Mouse (Mus musculus): Measurements from ENCODE around the gene Gm45062. TPM values are rescaled to one million over a fixed set of nuclear protein-coding genes. Genes with fewer than 3 reads are reported as not detected.

Gene Gm45062
- polyA plus RNA-seq, 1 experiment from 2014 or later = 9.0 TPM

DNA sequence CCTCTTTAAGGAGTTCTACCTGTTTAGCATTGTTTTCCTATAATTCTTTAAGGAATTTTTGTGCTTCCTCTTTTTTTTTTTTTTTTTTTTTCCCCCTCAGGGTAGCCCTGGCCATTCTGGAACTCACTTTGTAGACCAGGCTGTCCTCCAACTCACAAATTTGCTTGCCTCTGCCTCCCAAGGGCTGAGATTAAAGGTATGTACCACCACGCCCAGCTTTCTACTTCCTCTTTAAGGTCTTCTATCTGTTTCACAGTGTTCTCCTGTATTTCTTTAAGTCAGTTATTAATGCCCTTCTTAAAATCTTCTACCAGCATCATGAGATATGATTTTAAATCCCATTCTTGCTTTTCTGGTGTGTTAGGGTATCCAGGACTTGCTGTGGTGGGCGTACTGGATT lies 130.1 kb downstream of the Gm45062 start:
- Histone ChIP-seq H3K9me3 (replicated peaks) (no peaks in the 10 kb centered on the region), H3K27ac (replicated peaks) (no peak overlapping the region), H3K4me3 (no peak overlapping the region), H3K27me3 (ENCODE audit: low read depth, poor library complexity, severe bottlenecking) (no peaks in the 10 kb centered on the region), H3K36me3 (no peaks in the 10 kb centered on the region), H3K4me1 (no peaks in the 10 kb centered on the region)
- DNase-seq (ENCODE audit: low spot score) = no peak
- 98% methylated on average over 2 of the region's 2 CpGs for WGBS

DNA sequence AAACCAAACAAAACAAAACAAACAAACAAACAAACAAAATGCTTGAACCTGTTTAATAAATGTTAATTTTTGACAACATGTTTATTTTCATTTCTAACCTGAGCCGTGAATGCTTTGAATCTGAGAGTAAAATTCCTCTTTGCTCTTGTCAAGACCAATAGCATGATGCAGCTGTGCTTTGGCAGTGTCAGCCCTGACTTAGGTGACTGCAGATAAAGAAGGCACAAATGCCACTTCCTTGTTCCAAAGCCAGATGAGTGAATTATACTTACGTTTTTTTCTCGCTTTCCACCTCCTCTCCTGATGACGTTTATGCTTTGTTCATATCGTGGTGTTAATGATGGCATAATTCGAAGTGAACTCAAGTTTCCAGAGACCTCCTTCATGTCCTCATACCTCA lies 131.0 kb downstream of the Gm45062 start:
- no peaks in the 10 kb centered on the region for H3K36me3 ChIP-seq
- peaks cover 9% of the 10 kb centered on the region for H3K4me1 ChIP-seq
- no peaks in the 10 kb centered on the region for H3K9me3 ChIP-seq (replicated peaks)
- DNase-seq (ENCODE audit: low spot score) = no peak
- 95% methylated on average over 6 of the region's 6 CpGs for WGBS
- H3K27ac ChIP-seq (replicated peaks) = no peak overlapping the region
- H3K4me3 ChIP-seq = no peak overlapping the region
- H3K27me3 ChIP-seq (ENCODE audit: low read depth, poor library complexity, severe bottlenecking) = no peaks in the 10 kb centered on the region

DNA sequence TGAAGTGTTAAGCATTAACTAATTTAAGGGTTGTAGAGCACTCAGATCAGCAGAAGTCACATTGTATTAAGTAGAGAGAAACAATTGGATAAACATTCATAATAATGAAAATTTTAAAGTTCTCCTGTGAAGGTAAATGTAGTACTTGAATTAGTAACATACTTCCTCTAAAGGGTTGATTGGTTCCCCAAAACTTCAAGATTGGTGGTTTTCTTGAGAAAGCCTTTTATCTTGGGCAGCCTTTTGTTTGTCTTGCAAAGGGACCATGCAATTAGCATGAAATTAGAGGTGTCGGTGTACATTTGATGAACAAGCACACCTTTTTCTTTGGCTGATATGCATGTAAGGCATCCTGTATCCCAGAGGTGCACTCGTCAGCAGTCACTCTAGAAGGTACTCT lies 131.7 kb downstream of the Gm45062 start:
- H3K4me1 ChIP-seq = peaks cover 10% of the 10 kb centered on the region
- no peaks in the 10 kb centered on the region for H3K9me3 ChIP-seq (replicated peaks)
- no peak for DNase-seq (ENCODE audit: low spot score)
- no peak overlapping the region for H3K4me3 ChIP-seq
- H3K27me3 ChIP-seq (ENCODE audit: low read depth, poor library complexity, severe bottlenecking) = no peaks in the 10 kb centered on the region
- no peaks in the 10 kb centered on the region for H3K36me3 ChIP-seq
- no peak overlapping the region for H3K27ac ChIP-seq (replicated peaks)
- WGBS = 90% methylated on average over 2 of the region's 2 CpGs

DNA sequence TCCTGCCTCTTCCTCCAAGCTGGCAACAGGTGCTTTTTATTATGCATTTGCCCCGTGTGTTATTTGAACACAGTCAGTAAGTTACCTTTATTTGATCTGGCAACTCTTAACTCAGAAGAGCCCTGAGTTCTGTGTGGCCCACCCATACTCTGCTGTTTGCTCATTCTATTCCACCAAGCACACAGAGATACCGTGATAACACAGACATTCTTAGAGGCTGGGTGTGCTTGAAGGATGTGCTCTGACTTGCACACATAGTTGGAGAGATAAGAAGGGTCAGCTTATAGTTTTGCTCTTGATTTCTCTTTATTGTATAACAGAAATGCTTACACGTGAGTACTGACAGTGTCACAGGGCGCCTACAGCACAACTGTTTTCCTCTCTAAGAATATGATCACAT lies 133.8 kb downstream of the Gm45062 start:
- WGBS = 90% methylated on average over 4 of the region's 4 CpGs
- no peak overlapping the region for H3K4me3 ChIP-seq
- peaks cover 19% of the 10 kb centered on the region for H3K4me1 ChIP-seq
- no peaks in the 10 kb centered on the region for H3K9me3 ChIP-seq (replicated peaks)
- H3K36me3 ChIP-seq = no peaks in the 10 kb centered on the region
- DNase-seq (ENCODE audit: low spot score) = no peak
- no peaks in the 10 kb centered on the region for H3K27me3 ChIP-seq (ENCODE audit: low read depth, poor library complexity, severe bottlenecking)
- H3K27ac ChIP-seq (replicated peaks) = no peak overlapping the region

DNA sequence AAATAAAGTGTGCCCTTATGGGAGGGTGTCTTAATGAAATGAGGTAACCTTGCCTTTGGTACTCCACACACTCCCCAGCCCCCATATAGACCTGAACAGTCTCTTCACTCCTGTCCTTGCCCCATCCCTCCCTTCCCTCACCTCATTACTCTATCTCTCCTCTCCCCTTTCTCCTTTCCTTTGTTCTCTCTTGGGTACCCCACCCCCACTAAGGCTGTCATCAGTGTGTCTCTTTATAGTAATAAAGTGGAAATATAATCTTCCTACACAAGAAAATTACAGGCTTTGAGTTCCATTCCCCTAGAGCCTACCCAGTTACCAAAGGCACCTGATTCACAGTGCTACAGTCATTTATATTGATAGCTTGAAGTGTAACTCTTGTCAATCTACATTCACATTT lies 134.8 kb downstream of the Gm45062 start:
- DNase-seq (ENCODE audit: low spot score) = no peak
- Histone ChIP-seq H3K9me3 (replicated peaks) (no peaks in the 10 kb centered on the region), H3K4me3 (no peak overlapping the region), H3K4me1 (peaks cover 19% of the 10 kb centered on the region), H3K27me3 (ENCODE audit: low read depth, poor library complexity, severe bottlenecking) (no peaks in the 10 kb centered on the region), H3K36me3 (no peaks in the 10 kb centered on the region), H3K27ac (replicated peaks) (no peak overlapping the region)

DNA sequence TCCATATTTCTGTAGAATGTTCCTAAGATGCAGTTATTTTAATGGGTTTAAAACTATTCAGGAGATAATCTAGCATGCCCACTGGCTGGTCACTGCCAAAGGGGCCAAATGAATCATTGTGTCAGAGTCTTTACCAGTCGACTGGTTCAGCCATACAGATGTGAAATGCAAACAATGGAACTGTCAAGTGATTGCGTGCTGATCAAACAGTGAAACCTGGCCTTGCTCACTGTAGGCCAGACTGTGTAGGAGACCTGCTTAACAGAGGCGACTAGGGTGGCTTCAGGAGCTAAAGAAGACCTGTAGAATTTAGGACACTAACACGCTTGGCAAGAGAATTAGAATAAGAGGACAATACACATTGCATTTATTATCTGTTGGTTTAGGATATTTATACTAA lies 135.8 kb downstream of the Gm45062 start:
- no peaks in the 10 kb centered on the region for H3K27me3 ChIP-seq (ENCODE audit: low read depth, poor library complexity, severe bottlenecking)
- 28% methylated on average over 4 of the region's 4 CpGs for WGBS
- H3K9me3 ChIP-seq (replicated peaks) = no peaks in the 10 kb centered on the region
- no peaks in the 10 kb centered on the region for H3K36me3 ChIP-seq
- peaks cover 19% of the 10 kb centered on the region for H3K4me1 ChIP-seq
- no peak for DNase-seq (ENCODE audit: low spot score)
- no peak overlapping the region for H3K27ac ChIP-seq (replicated peaks)
- no peak overlapping the region for H3K4me3 ChIP-seq

DNA sequence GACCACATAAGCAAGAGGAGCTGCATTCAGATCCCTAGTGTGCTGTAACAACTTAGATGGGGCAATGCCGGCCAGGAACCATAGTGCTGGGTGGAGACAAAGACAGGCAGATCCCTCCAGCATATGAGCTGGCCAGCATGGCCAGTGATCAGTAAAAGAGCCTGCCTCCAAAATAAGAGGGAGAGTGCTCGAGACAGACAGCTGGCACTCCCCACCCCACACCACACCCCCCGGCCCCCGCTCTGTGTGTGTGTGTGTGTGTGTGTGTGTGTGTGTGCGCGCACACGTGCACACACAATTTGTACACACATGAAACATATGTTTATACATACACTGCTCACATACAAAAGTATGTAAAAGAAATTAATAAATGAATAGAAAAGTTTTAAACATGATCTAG lies 138.0 kb downstream of the Gm45062 start:
- no peak for DNase-seq (ENCODE audit: low spot score)
- no peaks in the 10 kb centered on the region for H3K9me3 ChIP-seq (replicated peaks)
- H3K27me3 ChIP-seq (ENCODE audit: low read depth, poor library complexity, severe bottlenecking) = no peaks in the 10 kb centered on the region
- 81% methylated on average over 7 of the region's 7 CpGs for WGBS
- H3K4me1 ChIP-seq = peaks cover 19% of the 10 kb centered on the region
- H3K36me3 ChIP-seq = no peaks in the 10 kb centered on the region
- no peak overlapping the region for H3K4me3 ChIP-seq
- 0 out of 2 replicates have a peak overlapping the region, but pooled peaks have one; percentile 28 for H3K27ac ChIP-seq (replicated peaks)

DNA sequence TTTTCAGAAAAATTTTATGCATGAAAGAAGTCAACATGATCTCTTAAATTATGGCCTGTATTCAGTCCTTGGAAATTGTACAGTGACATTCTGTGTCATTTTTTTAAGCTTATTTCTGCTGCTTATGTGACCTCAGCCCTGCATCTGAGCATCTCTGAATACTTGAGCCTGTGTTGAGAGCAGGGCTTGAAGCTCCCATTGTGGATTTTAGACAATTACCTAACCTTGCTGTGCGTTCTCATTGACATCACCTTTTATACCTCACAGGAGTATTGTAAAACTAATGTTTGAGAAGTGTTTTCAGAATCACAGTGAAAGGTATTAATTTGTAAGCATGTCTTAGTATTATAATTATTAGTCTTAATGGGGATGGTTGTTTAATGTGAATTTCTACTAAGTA lies 140.5 kb downstream of the Gm45062 start:
- no peaks in the 10 kb centered on the region for H3K36me3 ChIP-seq
- DNase-seq (ENCODE audit: low spot score) = no peak
- 77% methylated on average over 1 of the region's 1 CpGs for WGBS

DNA sequence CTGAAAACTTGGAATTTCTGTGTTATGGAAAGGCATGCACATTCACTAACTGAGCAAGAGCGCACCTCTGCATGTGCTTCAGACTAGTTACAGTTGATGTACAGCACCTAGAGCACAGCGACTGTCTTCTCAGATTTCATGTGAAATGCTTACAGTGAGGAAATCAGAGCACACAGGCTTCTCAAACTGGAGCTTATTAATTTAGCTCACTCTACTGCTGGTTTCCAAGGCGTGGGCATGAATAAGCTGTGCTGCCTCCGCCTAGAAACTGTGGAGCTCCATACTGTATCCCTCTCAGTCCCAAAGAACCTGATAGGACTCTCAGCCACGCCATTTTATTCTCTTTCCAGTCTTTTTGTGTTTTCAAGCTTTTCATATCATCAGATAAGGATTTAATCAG lies 143.9 kb downstream of the Gm45062 start:
- Histone ChIP-seq H3K9me3 (replicated peaks) (no peaks in the 10 kb centered on the region), H3K36me3 (no peaks in the 10 kb centered on the region), H3K27ac (replicated peaks) (no peak overlapping the region), H3K27me3 (ENCODE audit: low read depth, poor library complexity, severe bottlenecking) (no peaks in the 10 kb centered on the region), H3K4me3 (no peak overlapping the region), H3K4me1 (no peaks in the 10 kb centered on the region)
- DNase-seq (ENCODE audit: low spot score) = no peak
- WGBS = 92% methylated on average over 5 of the region's 5 CpGs

More for the DNA sequence above, 140.5 kb downstream of the Gm45062 start:
- Histone ChIP-seq H3K27ac (replicated peaks) (no peak overlapping the region), H3K4me1 (peaks cover 16% of the 10 kb centered on the region), H3K4me3 (no peak overlapping the region), H3K27me3 (ENCODE audit: low read depth, poor library complexity, severe bottlenecking) (no peaks in the 10 kb centered on the region), H3K9me3 (replicated peaks) (no peaks in the 10 kb centered on the region)

DNA sequence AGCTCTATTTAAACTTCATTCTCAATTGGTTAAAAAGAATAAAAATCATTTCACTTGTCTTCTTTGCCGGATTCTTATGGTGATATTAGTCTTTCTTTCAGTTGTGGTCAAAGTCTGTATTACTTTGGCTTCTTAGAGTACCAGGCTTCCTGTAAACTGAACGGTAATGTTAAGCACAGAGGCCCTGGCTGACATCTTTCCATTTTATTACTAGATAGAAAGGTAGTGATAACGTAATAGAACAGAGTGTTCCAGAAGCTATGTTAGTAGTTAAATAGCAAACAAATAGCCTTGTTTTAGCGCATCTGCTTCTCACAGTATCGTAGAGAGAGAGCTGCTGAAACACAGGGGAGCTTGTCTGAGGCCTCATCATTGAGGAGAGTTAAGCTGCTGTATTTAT lies 146.6 kb downstream of the Gm45062 start:
- no peaks in the 10 kb centered on the region for H3K27me3 ChIP-seq (ENCODE audit: low read depth, poor library complexity, severe bottlenecking)

DNA sequence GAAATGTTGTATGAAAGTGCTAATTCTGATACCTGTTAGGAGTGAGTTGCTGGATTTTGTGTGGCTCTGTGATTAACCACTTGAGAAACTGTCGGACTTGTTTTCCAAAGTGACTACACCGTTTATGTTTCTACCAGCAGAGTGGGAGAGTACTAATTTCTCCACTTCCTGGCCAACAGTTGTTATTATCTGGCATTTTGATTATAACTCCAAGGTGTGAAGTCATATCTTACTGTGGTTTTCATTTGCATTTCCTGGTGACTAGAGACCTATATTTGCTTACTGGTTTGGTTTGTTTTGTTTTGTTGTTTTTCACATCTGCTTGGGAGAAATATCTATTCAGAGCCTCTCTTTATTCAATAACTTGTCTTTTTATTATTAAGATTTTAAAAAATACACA lies 149.1 kb downstream of the Gm45062 start:
- Histone ChIP-seq H3K4me3 (no peak overlapping the region), H3K9me3 (replicated peaks) (no peaks in the 10 kb centered on the region), H3K36me3 (no peaks in the 10 kb centered on the region), H3K27ac (replicated peaks) (no peak overlapping the region), H3K27me3 (ENCODE audit: low read depth, poor library complexity, severe bottlenecking) (no peaks in the 10 kb centered on the region), H3K4me1 (0 out of 2 replicates have a peak, but pooled peaks cover 5% of the 10 kb centered on the region)
- no peak for DNase-seq (ENCODE audit: low spot score)
- 91% methylated on average over 2 of the region's 2 CpGs for WGBS

More for the DNA sequence above, 146.6 kb downstream of the Gm45062 start:
- no peaks in the 10 kb centered on the region for H3K36me3 ChIP-seq
- no peaks in the 10 kb centered on the region for H3K4me1 ChIP-seq
- H3K27ac ChIP-seq (replicated peaks) = no peak overlapping the region
- no peak for DNase-seq (ENCODE audit: low spot score)
- H3K4me3 ChIP-seq = no peak overlapping the region
- no peaks in the 10 kb centered on the region for H3K9me3 ChIP-seq (replicated peaks)
- WGBS = 90% methylated on average over 5 of the region's 5 CpGs

DNA sequence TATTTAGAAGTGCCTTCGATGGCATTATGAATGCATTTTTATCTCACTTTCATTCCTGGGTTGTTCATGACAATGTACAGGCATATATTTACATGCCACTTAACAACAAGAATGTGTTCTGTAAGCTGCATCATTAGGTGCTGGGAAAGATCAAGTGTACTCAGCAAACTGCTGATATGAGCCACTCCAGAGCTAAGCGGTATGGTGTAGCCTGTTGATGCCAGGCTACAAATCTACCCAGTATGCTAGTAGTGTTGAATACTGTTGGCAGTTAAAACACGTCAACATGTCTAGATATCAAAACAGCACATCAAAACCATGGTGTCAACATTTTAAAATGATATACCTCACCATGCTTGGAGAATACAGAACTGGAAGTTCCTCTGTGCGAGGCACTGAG lies 150.6 kb downstream of the Gm45062 start:
- Histone ChIP-seq H3K27ac (replicated peaks) (no peak overlapping the region), H3K27me3 (ENCODE audit: low read depth, poor library complexity, severe bottlenecking) (no peaks in the 10 kb centered on the region), H3K4me1 (0 out of 2 replicates have a peak, but pooled peaks cover 5% of the 10 kb centered on the region), H3K9me3 (replicated peaks) (no peaks in the 10 kb centered on the region), H3K4me3 (no peak overlapping the region), H3K36me3 (no peaks in the 10 kb centered on the region)
- WGBS = 92% methylated on average over 4 of the region's 4 CpGs
- no peak for DNase-seq (ENCODE audit: low spot score)

DNA sequence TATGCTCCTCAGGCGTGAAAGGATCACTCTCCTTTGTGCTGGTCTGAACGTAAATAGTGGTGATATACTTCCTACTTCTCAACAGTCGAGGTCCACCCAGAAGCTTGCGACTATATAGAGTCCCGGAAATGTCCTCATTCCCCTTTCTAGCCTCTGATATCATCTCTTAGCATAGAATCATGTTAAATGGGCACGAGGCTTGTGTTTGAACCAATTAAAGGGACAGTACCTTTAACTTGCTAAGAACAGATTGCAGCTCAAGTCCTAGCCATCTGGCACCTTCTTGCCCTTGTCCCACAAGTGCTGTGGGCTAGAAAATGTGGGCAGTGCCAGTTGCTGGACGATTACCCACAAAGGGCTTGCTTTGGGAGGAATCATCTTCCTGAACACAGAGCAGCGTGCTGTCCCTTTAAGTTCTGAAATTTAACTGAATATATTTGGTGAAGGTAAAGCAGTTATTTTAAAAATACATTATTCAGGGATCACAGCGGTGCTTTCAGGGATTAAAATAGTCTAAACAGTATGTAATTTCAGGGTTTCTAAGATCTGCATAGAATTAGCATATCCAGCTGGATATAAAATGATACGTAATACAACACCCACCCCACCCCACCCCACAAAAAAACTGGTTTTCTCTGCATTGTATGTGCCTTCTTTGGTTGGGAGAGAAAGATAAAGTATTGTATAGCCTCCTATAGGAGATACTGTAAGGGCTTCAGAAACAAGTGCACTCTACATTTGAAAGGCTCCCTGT lies 153.8 kb downstream of the Gm45062 start:
- H3K4me1 ChIP-seq = 0 out of 2 replicates have a peak, but pooled peaks cover 5% of the 10 kb centered on the region
- no peaks in the 10 kb centered on the region for H3K36me3 ChIP-seq
- no peak for DNase-seq (ENCODE audit: low spot score)
- H3K27ac ChIP-seq (replicated peaks) = no peak overlapping the region
- 85% methylated on average over 10 of the region's 10 CpGs for WGBS
- H3K9me3 ChIP-seq (replicated peaks) = no peaks in the 10 kb centered on the region
- no peak overlapping the region for H3K4me3 ChIP-seq
- no peaks in the 10 kb centered on the region for H3K27me3 ChIP-seq (ENCODE audit: low read depth, poor library complexity, severe bottlenecking)

Measured in midbrain, embryonic 10.5 days (tissue).